21 mouse cellular contexts compared by ENCODE assay signal in the genomic region with DNA sequence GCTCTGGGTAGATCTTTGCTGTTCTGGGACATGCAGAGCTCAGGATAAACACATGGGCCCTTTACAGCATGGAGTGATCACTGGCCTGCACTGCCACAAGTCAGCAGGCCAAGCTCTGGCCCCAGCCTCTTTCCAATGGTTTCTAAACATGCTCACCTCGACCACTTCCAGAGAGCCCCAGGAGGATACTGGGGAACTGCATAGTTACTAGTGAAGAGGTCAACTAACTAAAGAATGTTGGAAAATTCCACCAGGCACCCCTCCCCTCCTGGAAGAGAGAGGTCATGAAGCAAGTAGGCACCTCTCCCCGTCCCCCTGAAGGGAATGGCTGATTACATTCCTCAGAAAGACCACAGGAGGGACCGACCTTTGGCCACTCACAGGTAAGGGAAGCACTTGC.
"Had no signal": no experiment of that assay in that cellular context is flagged by ENCODE, and none has a peak within 500 bp of the region (broad histone marks: within the 10 kb centered on the region; RNA-seq: fewer than 3 reads in every experiment).

No protein-coding gene starts in this region.

- DNase-seq: liver, postnatal 0 days; lung, adult 2 months; lung, postnatal 14 days; lung, postnatal 36 days; midbrain, embryonic 14.5 days; retina, postnatal 1 day; right cerebral cortex, adult 18-20 months; right cerebral cortex, postnatal 25 days; right cerebral cortex, postnatal 4 days; spleen, adult 18-20 months; thymus, adult 18-20 months; thymus, postnatal 14 days; thymus, postnatal 36 days had no signal

- H3K4me1 ChIP-seq: lung, embryonic 15.5 days; midbrain, embryonic 10.5 days; midbrain, embryonic 12.5 days; neural tube, embryonic 13.5 days; neural tube, embryonic 15.5 days had no signal

- H3K36me3 ChIP-seq: lung, embryonic 15.5 days; midbrain, embryonic 10.5 days; midbrain, embryonic 12.5 days; neural tube, embryonic 13.5 days; neural tube, embryonic 15.5 days had no signal

- H3K9ac ChIP-seq: liver, postnatal 0 days; lung, embryonic 15.5 days; midbrain, embryonic 12.5 days; neural tube, embryonic 13.5 days; neural tube, embryonic 15.5 days had no signal

- H3K27ac ChIP-seq: lung, embryonic 15.5 days; midbrain, embryonic 10.5 days; midbrain, embryonic 12.5 days; neural tube, embryonic 13.5 days; neural tube, embryonic 15.5 days had no signal

- ATAC-seq: liver, postnatal 0 days; lung, postnatal 0 days; midbrain, embryonic 16.5 days had no signal

- H3K4me2 ChIP-seq: lung, embryonic 15.5 days; midbrain, embryonic 12.5 days; neural tube, embryonic 13.5 days; neural tube, embryonic 15.5 days had no signal

- H3K27me3 ChIP-seq: lung, embryonic 15.5 days; midbrain, embryonic 12.5 days; neural tube, embryonic 13.5 days; neural tube, embryonic 15.5 days had no signal

- H3K9me3 ChIP-seq: lung, embryonic 15.5 days; midbrain, embryonic 10.5 days; midbrain, embryonic 12.5 days; neural tube, embryonic 13.5 days; neural tube, embryonic 15.5 days had no signal

- H3K4me3 ChIP-seq: lung, embryonic 15.5 days; midbrain, embryonic 10.5 days; midbrain, embryonic 12.5 days; myocyte; neural tube, embryonic 13.5 days; neural tube, embryonic 15.5 days had no signal
